Mouse (Mus musculus) megakaryocyte-erythroid progenitor cell, adult 5-6 weeks (primary cell): ENCODE results near the gene Ankrd45. TPM values are rescaled to one million over a fixed set of nuclear protein-coding genes. Genes with fewer than 3 reads are reported as not detected.
"Not testable (repeated sequence)": the region's sequence is repeated elsewhere in the genome, so short reads cannot be mapped to it uniquely, and the experiment has no call there.

Source experiments
- ATAC-seq: replicated peaks from 2 replicates; pipeline ENCODE4 v1.8.0; 2016; ENCODE audit warnings: mild to moderate bottlenecking, inconsistent platforms; ENCODE audit not compliant: severe bottlenecking, poor library complexity, low FRiP score, low TSS enrichment
- total RNA-seq, 2 experiments: library from RNA; stranded (forward) in 1 of 2; stranded (reverse) in 1 of 2; fragments of 200-1000, 215-1000 nt in 1 of 2; fragments of >200 nt in 1 of 2; fragmentation: Nextera tagmentation in 1 of 2; gene quantifications; 2 replicates each; pipeline ENCODE4 v1.2.3; 2014 to 2017

Ankrd45 gene
- total RNA-seq (2014; fragmentation: Nextera tagmentation) (not detected in 2 replicates), total RNA-seq (2017) (not detected in 2 replicates)

DNA sequence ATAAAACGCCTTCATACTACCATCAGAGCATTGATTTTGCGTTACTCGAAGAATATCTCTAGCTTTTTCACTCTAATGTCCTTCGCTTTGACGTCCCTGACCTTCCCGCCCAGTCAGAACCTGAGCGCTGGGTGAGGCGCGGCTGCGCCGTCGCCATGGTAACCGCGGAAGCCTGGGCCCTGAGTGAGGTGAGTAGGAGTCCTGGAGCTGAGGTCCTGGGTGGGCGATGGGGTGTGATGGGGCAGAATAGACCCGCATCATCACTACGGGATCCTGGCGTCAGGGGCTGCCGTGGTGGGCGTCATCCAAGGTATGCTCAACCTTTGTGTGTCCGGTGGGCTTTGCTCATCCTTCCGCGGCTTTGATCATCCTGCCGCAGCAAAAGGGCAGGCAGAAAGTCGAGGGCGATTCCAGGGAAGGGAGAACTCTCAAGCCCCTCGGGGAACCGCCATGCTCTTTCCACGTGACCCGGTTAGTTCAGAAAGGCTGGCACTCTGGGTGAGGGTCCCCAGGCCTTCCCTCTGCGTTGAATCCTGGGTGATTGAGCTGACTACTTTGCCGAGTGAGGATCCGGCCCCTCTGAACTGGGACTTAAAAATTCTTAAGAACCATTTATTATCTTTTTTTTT, at the start of gene Ankrd45:
Gene Ankrd45 (plus strand): TSS at position 161 of the 629 bp plus-strand sequence.
- ATAC-seq: peak; percentile 71; the same call in 1 of the 2 replicates

DNA sequence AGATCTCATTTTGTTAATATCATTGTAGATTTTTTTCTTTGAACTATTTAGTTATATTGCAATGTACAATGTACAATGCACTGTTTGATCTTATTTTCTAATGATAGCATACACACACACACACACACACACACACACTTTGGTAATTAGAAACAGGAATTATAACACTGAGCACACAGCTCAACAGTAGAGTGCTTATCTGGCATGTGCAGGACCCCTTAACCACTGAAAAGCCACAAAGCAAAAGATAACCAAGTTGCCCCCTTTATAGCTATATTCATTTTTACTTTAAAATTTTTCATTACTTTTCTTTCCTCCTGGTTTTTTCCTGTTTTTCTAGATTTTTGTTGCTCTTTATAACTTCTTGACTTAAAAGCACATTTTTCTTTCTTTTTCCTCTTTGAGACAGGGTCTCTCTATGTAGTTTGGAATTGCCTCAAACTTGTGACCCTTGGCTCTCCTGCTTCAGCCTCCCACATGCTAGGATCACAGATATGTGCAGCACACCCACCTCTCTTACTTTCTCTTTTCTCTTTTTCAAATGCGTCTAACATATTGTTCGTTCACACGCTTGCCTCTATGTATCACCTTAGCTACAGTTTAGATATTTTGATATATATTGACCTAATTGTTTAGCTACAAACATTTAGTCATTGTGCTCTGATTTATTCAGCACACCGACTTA, 42.6 kb upstream of the Ankrd45 start:
- peak; percentile 88 for ATAC-seq

DNA sequence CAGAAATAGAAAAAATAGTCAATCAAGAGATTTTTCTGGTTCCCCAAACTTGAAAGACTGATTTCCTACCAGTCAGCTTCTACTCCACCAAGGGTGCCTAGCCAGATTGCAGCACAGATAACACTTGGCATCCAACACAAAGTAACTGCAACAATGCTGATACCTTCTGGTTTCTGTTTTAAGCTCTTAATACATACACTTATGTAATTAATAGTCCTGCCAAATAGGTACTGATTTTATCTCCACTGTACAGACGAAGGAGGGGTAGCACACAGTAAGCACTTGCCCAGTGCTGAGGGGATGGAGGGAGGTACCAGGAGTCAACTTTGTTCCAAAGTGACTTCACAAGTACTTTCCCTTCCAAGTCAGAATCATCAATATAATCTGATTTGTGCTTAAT, 38.6 kb upstream of the Ankrd45 start:
- ATAC-seq: peak; percentile 93

DNA sequence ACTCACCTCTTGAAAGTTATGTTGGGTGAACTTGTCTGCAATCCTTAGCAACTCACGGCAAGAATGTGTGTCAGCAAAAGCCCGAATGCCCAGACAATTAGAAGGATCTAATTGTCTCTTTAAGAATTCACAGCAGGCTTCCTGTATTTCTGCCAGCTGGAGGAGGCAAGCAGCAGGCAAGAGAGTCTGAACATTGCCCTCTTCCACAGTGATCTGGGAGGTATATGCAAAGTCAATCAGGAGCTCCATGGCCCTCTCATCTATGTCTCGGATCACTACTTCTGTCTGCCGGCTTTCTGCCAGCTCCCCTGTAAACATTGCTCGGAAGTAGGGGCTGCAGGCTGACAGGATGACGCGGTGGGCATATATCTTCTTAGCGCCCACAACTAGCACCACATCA, 33.3 kb upstream of the Ankrd45 start:
- no peak for ATAC-seq

DNA sequence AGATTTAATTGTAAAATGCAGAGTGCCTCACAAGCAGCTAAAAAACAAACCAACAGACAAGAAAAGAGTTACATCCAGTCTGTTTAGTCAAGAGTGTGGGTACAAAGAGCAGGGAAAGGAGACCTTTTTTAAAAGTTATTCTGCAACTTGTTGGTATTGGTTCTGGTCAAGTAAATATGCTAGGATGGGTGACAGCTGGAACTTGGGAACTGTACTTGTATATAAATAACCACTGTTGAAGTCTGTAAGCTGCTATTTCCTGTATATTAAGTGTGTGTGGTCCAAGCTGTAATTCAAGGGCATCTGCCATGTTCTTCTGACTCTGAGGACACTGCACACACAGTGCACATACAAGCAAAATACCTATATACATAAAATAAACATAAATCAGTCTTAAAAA, 27.9 kb upstream of the Ankrd45 start:
- ATAC-seq: no peak

DNA sequence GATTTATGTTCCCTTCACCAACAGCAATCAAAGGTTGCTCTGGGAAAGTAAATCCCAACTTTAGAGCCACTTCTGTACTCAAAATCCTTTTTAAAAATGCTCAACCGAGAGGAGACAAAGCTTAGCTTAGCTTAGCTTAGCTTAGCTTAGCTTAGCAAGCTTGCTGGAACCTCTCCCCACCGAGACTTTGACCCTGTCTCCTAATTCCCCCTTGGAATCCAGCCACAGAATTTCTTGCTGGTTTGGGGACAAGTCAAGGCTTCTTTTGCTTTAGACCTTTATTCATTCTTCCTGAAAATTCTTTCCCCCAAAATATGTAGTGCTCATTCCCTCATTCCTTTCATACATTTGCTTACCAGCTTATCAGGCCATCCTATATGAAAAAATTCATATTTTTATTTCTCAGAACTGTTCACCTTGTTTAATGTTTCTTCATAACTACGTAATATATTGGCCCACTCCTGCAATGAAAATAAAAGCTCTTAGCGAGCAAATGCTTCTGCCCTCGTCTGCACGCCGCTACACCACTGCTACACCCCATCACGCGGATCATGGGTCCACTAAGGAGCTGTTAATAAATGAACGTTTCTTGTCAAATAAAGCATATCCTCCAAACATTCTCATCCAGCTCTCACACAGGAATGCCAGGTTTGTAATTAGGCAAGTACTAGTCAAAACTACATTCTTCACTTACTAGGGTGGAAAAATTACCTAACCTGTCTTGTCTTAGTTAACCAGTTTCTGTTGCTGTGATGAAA, 19.7 kb upstream of the Ankrd45 start:
- ATAC-seq: no peak

DNA sequence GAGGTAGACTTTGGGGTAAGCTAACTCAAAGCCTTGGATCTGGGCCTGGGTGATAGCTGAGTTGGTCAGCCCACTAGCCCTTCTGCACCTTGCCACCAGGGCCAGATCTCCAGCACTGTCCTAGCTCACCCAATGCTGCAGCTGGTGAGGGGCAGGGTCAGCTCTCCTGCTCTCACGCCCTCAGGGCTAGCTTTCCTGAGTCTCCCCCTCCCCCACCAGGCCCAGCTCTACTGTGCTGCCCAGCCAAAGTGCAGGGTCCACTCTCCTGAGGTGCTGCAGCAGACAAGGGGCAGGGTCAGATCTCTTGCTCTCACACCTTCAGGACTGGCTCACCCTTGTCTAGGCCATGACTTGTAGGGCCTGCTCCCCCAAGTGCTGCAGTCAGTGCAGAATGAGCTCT, 16.0 kb upstream of the Ankrd45 start:
- ATAC-seq: no peak

DNA sequence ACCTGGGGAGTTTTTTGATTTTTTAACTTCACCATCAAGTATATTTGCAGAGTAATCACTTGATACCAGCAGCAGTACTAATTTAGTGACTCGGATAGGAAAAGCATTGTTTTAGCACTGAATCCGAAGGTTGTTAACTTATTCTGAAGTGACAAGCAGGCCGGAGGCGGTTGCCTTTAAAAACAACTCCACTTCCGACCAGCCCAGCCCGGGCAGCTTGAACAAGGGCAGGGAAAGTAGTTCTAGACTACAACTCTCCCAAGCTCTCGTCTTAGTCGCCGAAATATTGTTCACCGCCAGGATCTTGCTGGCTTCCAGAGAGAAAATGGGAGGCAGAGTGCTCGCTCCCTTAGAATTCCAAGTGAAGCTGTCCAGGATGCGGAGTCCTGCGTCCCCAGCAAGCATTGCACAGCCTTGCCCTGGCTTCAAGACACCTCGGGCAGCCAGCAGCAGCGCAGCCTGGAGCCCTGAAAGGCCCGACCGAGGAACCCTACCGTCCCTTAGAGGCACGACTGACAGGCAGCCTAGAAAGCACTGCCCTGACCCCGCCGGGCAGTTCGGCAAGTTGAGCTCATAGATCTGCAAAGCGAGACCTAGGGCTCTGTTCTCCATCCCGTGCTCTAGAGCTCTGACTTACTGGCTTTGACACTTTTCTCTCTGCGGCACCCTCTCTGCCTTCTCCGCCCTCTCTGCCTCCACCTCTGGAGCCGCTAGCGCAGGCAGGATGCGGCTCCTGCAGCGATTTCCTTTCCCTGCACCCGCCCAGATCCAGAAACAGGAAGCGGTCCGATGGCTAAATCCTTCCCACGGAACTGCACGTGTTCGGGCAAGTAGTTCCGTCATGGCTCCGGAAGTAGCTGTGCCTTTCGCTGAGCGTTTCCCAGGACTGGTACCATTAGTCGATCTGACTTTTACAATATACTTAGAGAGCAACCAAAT, 11.5 kb upstream of the Ankrd45 start, which contains the start of gene Klhl20:
Gene Klhl20 (minus strand): TSS at position 786 of the 939 bp plus-strand sequence.
- peak; percentile 99 for ATAC-seq

DNA sequence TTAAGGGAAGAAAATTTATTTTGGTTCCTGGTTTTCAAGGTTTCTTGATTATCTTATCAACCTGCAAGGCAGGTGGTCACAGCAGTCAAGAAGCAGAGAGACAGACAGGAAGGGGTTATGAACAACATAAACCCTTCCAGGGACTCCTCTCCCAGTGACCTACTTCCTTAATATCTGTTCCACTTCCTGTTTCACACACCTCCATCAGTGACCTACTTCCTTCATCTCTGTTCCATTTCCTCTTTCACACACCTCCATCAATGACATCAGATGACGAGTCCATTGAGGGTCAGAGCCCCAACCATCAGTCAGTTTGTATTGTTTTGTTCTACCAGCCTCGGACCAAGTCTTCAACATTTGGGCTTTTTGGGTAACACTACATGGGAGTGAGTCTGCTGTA, 3.0 kb upstream of the Ankrd45 start:
- no peak for ATAC-seq

DNA sequence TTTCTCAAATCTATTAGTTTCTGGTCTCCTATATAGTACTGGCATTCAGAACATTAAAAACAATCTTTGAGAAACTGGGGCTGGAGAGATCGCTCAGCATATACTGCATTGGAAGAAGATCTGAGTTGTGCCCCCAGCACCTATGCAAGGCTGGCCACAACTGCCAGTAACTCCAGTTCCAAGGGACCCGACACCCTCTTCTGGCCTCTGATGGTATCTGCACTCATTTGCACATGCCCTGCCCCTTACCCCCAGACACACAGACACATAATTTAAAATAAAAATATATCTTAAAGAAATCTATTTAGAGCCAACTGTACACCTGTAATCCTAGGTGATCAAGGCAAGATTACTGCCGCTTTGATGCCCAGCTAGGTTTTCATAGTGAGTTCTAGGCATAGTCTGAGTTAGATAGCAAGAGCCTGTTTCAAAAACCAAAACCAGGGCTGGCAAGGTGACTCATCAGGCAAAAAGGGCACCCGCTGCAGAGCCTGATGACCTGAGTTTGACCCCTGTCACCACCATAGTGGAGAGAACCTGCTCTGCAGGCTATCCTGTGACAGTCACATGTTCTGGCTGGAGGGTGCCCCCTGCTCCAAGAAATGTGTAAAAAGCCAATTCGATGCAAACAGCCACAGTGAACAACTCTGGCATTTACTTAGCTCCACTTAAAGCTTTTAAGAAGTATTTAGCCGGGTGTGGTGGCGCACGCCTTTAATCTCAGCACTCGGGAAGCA, 2.3 kb upstream of the Ankrd45 start:
- ATAC-seq: peak; percentile 76

DNA sequence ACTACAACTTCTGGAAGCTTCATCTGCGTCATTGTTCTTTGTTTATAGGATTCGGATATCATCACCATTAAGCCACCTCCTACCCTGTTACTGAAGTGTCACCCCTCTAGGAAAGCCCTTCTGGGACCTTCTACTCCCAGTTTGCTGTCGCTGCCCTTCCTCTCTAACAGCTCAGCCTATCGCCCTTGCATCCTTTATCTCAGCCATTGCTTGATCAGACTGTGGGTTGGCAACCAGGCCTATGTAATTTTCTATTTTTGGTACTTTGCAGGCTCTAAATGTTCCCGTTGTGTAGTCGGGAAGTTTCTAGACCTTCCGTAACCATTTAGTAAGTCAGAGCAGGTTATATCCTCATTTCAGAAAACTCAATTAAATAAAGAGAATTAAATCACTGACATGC, 725 bp downstream of the Ankrd45 start:
- ATAC-seq: no peak

DNA sequence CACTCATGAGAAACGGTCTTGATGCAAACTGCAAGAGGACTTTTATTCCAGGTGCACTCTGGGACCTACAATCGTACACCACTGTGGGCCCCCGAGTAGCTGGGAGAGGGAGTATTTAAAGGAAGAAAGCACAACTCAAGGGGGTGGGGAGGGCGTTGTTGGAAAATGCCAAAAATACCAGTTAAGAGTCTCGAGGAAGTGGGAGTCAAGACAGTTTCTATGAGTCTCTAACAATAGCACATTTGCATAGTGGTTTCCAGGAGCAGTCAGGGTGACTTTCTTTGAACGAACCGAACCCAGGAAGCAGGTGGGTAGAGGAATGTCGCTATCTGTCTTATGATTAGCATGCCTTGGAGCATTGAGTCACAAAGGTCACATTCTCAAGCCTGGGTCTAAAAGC, 3.1 kb downstream of the Ankrd45 start:
- not testable (repeated sequence) for ATAC-seq

DNA sequence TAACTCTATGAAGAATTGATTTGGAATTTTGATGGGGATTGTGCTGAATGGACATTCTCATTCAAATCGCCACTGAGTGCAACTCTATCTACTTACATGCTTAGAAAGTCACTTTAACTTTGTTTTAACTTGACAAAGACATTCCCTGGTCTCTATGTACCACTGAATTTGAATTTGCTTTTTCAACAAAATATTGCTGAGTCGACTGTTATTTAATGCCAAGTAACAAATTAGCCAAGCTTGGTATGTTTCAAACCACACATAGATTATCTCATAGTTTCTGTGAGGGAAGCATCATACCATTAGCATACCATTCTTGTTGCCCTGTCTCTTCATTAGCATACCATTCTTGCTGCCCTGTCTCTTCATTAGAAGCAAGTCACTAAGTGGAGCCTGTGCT, 5.4 kb downstream of the Ankrd45 start:
- no peak for ATAC-seq

DNA sequence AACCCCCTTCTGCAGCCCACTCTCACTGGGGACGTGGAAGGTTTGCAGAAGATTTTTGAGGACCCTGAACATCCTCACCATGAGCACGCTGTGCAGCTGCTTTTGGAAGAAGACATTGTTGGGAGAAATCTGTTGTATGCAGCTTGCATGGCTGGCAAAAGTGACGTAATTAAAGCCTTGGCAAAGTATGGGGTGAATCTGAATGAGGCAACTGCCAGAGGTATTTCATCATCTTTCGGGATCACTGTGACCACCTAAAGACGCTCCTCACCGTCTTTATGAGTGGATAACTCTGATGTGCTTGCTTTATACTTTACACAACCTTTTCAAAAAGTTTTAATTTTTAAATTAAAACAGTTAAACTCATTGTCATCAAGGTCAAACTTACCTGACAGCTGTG, 8.6 kb downstream of the Ankrd45 start:
- ATAC-seq: no peak

DNA sequence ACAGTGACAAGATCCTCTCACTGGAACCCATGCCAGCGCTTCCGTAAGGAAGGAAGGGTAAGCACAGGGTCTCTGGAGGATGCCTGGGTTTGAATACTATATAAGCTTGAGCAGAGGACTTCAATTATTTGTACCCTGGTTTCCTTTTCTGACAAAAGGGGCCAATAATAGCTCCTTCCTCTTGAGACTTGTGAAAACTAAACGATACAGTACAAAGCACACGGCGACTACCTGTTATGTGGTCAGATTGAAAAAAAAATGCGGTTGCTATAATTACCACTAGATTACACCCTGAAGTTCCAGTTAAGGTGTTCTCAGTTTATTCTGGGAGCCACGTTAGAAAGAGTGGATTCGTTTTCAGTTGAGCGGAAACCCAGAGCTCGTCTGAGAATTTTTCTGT, 14.1 kb downstream of the Ankrd45 start:
- no peak for ATAC-seq

DNA sequence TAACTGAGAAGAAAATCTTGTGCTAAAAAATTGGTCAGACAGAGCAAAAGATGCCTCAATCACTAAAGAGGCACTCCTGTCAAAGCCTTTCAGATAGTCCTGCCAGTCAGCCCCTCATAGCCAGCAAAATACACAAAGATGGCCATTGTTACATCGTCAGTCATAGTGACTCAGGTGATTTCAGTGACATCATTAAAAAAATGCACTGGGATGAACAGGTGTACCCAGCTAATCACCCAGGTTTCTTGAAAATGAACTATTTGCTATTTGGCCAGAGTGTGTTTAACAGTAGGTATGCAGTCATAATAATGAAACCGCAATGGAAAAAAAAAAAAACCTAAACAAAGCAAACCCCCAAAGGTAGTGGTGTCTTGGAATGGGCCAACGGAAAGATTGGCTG, 16.7 kb downstream of the Ankrd45 start, which contains the start of gene Tex50:
Gene Tex50 (minus strand): TSS at position 101 of the 400 bp plus-strand sequence.
- no peak for ATAC-seq

DNA sequence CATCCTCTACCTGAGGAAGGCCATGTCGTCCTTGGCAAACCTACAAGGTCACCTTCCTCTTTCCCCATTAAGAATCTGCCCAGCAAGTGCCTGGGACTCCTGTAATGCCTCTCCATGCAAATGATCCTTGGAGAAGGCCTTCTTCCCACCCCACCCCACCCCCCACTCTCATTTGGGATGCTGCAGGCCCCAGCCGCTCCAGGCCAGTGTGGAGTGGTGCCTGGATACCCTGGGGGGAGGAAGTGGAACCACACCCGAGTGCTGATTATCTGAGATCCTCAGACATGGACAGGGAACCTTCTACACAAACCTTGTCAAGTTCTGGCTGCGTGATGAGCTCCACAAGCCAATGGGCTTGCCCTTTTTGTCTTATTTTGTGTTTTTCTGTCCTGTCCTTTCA, 17.8 kb downstream of the Ankrd45 start:
- peak; percentile 70; the same call in 1 of the 2 replicates for ATAC-seq

DNA sequence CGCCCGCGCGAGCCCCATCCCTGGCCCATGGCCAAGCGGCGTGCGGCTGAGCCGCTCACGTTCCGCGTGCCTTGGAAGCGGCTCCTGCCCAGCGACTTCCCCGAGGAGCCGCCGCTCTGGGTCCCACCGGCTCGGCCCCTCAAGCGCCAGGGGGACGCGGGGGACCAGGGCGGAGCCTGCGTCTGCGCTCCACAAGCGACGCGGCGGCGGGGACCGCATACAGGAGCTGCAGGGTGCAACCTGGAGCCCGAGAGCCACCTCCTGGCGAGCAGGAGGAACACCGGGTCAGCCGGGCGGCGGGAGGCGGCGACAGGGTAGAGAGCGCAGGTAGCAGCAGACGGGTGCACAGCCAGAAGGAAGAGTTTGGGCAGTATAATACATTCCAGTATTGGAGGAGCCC, 28.2 kb downstream of the Ankrd45 start:
- ATAC-seq: peak; percentile 99

DNA sequence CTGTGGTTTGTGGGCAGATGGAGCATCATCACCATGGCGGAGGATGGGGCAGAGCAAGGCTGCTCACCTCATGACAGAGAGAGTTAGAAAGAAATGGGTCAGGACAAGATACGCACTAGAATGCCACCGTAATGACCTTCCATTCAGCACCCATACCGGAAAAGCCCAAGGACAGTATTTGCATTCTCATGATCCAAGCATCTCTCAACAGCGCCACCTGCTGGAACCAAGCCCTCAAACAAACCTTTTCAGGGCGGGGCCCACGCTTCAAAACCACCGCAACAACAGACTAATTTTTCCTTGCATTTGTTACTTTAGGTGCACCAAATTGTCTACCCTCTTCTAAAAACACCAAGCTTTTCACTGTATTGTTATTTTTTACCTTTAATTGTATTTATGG, 38.2 kb downstream of the Ankrd45 start:
- peak; percentile 79 for ATAC-seq
